Mouse (Mus musculus): ENCODE data around the gene Rhov. TPM values are rescaled to one million over a fixed set of nuclear protein-coding genes. Genes with fewer than 3 reads are reported as not detected.

Gene Rhov
- polyA plus RNA-seq, 1 experiment: not detected

DNA sequence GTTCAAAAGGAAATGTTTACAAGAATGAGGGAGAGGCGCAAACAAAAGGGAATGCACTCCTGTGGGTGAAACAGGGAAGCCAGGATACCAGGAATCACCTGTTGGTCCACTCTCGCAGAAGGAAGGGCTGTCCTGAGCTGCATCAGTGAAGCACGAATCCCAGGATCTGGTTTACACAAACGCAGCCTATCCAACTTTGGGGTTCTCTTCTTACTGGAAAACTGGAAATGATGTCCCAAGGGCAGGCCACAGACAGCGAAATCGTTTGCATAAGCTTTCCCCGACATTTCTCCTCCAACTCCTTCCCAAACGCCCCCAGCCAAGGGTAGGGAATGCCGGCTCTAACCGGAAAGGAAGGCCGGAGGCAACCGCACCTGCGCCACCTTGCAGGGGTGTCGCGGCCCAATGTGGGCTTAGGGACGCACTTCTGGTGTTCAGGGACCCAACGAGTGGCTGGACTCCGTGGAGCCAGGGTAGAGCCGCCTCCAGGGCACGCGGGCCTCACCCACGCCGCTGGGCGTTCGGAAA, 34.3 kb downstream of the Rhov start:
- no peak overlapping the region for H3K27ac ChIP-seq (replicated peaks; ENCODE audit: low read depth, low read length)

DNA sequence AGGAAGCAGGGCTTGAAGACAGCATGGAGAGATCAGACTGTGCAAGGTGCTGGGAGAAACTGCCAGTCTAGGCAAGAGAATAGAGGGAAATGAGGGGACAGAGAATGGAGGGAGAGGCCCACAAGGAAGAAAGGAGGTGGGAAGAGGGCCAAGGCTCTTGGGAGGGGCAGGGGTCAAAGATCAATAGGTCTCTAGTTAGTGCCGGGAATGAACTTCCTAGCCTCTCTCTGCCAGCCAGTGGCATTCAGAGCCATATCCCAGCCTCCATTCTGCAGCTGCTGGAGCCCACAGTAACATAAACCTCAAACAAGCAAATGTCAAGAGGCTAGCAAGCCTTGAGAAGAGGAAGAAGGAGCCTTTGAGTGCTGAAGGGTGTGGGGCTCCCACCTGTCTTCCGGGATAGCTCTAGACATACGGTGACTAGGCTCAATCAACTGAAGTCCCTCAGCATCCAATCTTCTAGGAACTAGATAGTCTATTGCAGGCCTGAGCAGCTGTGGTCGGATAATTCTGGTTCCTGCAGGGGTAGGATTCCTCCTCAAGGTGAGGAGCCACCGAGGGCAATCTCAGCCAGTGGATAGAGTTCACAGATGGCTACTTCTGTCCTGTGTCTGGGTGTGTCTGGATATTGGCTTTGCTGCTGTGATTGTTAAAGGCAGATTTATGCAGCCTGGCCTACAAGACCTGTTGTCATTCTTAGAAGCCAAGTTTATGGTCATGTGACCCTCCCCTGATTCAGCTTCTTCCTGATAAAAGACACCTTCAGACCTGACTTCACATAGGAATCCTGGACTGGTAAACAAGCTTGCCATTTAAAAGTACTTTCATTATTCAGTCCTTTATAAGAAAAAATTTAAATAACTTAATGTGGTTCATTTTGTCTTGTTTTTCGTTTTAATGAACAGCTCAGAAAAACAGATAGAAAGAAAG, 41.0 kb downstream of the Rhov start, which contains the start of gene Ppp1r14d:
Gene Ppp1r14d, minus strand, starts transcription at position 132 of the 930 bp plus-strand sequence.
- H3K4me3 ChIP-seq (ENCODE audit: insufficient read depth, low read depth, low read length): no peak within 1 kb of the TSS
- no peaks in the 10 kb centered on the region for H3K4me1 ChIP-seq (ENCODE audit: control insufficient read depth, insufficient read depth, insufficient read length, low read length)
- no peak within 1 kb of the TSS for H3K27ac ChIP-seq (replicated peaks; ENCODE audit: low read depth, low read length)

More for the DNA sequence above, 34.3 kb downstream of the Rhov start:
- Histone ChIP-seq H3K4me1 (ENCODE audit: control insufficient read depth, insufficient read depth, insufficient read length, low read length) (peaks cover 3% of the 10 kb centered on the region; the same call in 1 of the 2 replicates), H3K4me3 (ENCODE audit: insufficient read depth, low read depth, low read length) (peak overlapping the region; percentile 52)

Other genes starting within 250 kb of the Rhov start
- 13.3 and 19.1 TPM in 2 replicates for gene Ccdc32, start 241.9 kb downstream of the Rhov start, polyA plus RNA-seq (2012; ENCODE audit: insufficient read depth, insufficient read length, missing spikeins)
- gene Rpusd2, start 236.5 kb downstream of the Rhov start, polyA plus RNA-seq (2012; ENCODE audit: insufficient read depth, insufficient read length, missing spikeins): 1.4 and 2.3 TPM in 2 replicates
- gene Knl1, start 224.2 kb downstream of the Rhov start, polyA plus RNA-seq (2012; ENCODE audit: insufficient read depth, insufficient read length, missing spikeins): not detected in 2 replicates
- gene Rad51, start 158.5 kb downstream of the Rhov start, polyA plus RNA-seq (2012; ENCODE audit: insufficient read depth, insufficient read length, missing spikeins): 0.83 TPM in 1 of 2 replicates, not detected in the other
- gene Rmdn3, start 114.2 kb downstream of the Rhov start, polyA plus RNA-seq (2012; ENCODE audit: insufficient read depth, insufficient read length, missing spikeins): 124 and 184 TPM in 2 replicates
- 1.7 and 2.4 TPM in 2 replicates for gene Gchfr, start 103.5 kb downstream of the Rhov start, polyA plus RNA-seq (2012; ENCODE audit: insufficient read depth, insufficient read length, missing spikeins)
- gene Gm14137, start 96.8 kb downstream of the Rhov start, polyA plus RNA-seq (2012; ENCODE audit: insufficient read depth, insufficient read length, missing spikeins): not detected in 2 replicates
- 16.2 and 21.0 TPM in 2 replicates for gene Zfyve19, start 62.7 kb downstream of the Rhov start, polyA plus RNA-seq (2012; ENCODE audit: insufficient read depth, insufficient read length, missing spikeins)
- 7.8 and 8.8 TPM in 2 replicates for gene Dnajc17, start 62.5 kb downstream of the Rhov start, polyA plus RNA-seq (2012; ENCODE audit: insufficient read depth, insufficient read length, missing spikeins)
- not detected in 2 replicates for gene Ppp1r14d, start 41.4 kb downstream of the Rhov start, polyA plus RNA-seq (2012; ENCODE audit: insufficient read depth, insufficient read length, missing spikeins)
- not detected in 2 replicates for gene Spint1, start 33.9 kb downstream of the Rhov start, polyA plus RNA-seq (2012; ENCODE audit: insufficient read depth, insufficient read length, missing spikeins)
- gene Vps18, start 17.5 kb upstream of the Rhov start, polyA plus RNA-seq (2012; ENCODE audit: insufficient read depth, insufficient read length, missing spikeins): 3.6 and 4.8 TPM in 2 replicates
- gene Dll4, start 54.5 kb upstream of the Rhov start, polyA plus RNA-seq (2012; ENCODE audit: insufficient read depth, insufficient read length, missing spikeins): 3.2 and 5.8 TPM in 2 replicates
- gene Chac1, start 80.0 kb upstream of the Rhov start, polyA plus RNA-seq (2012; ENCODE audit: insufficient read depth, insufficient read length, missing spikeins): 2.1 and 2.3 TPM in 2 replicates
- 5.4 and 5.5 TPM in 2 replicates for gene Ino80, start 206.4 kb upstream of the Rhov start, polyA plus RNA-seq (2012; ENCODE audit: insufficient read depth, insufficient read length, missing spikeins)